Mouse (Mus musculus) small intestine, adult 2 months (tissue): Measurements from ENCODE around the gene Madcam1.

Experiments
- CTCF ChIP-seq: fragments of 200-500 bp; IDR thresholded peaks from 2 replicates; pipeline ENCODE4 v1.5.1; 2012; ENCODE audit warnings: low read depth, mild to moderate bottlenecking, control low read depth, inconsistent platforms, low read length, moderate library complexity, mixed read lengths; ENCODE audit not compliant: insufficient replicate concordance, insufficient read length; ENCODE audit errors: extremely low read depth
- POLR2A ChIP-seq: fragments of 200-500 bp; IDR thresholded peaks from 2 replicates; pipeline ENCODE4 v1.6.1; 2012; ENCODE audit warnings: low read depth, mild to moderate bottlenecking, control low read depth, inconsistent platforms, low read length, moderate library complexity

DNA sequence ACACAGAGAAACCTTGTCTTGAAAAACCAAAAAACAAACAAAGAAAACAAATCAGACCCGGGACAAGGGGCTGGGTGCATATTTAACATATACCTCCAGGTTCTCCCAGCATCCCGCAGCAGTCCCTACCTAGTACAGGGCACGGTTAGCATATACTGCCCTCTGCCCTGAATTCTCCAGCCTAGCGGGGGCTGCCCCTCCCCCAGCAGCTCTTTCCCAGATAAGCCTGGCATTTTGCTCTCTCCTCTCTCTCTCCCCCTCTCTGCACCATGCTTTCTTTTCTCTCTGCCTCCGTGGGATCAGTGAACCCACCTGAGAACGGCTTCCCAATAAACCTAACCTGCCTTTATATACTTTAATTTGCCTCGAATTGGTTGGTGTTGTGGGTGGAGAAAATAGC, 36.3 kb downstream of the Madcam1 start:
- TF ChIP-seq CTCF (no peak), POLR2A (no peak)
